Mouse (Mus musculus): ENCODE results near the gene Zfp811. TPM values are rescaled to one million over a fixed set of nuclear protein-coding genes. Genes with fewer than 3 reads are reported as not detected.

The Zfp811 gene
- polyA plus RNA-seq, 1 experiment from 2014 or later: 54.3 TPM

DNA sequence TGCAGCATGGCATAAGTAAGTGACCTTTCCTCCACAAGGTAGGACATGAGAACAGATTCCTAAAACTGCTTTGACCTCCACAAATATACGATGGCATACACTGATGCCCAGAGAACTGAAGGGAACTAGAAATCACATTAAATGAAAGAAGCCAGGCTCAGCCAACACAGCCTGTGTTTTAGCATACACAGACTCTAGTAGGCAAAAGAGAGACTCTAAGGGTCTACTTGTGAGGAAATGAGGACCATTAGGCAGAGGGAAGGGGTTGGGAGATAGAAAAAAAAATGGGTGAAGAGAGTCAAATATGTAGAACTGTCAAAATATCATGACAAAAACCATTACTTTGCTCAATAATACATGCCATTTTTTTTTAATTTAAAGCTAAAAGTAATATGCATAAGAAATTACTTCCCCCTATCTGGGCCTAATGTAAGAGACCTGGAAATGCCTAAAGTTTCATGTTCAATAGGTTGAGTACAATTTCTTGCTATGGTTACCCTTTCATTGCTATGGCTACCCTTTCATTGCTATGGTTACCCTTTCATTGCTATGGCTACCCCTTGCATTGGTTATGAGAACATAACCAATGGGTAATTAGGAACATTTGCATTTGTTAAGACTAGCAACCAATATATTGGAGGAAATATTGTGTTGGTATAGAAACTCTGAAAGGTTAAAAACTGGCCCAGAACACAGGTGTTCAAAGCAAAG, 6.5 kb upstream of the Zfp811 start:
- H3K4me2 ChIP-seq (ENCODE audit: low read length): no peak overlapping the region
- no peak overlapping the region for H3K9ac ChIP-seq (replicated peaks; ENCODE audit: low read length)
- no peak overlapping the region for H3K4me3 ChIP-seq (replicated peaks; ENCODE audit: low read depth, low read length)
- no peak for ATAC-seq (ENCODE audit: low FRiP score, low TSS enrichment)
- H3K27ac ChIP-seq (replicated peaks; ENCODE audit: low read depth, low read length): no peak overlapping the region
- WGBS: 97% methylated on average over 1 of the region's 1 CpGs
- H3K4me1 ChIP-seq (ENCODE audit: control insufficient read depth, insufficient read depth, low read length): 0 out of 2 replicates have a peak, but pooled peaks cover 2% of the 10 kb centered on the region
- no peaks in the 10 kb centered on the region for H3K27me3 ChIP-seq (ENCODE audit: control insufficient read depth, insufficient read depth, low read length)
- H3K9me3 ChIP-seq (ENCODE audit: control insufficient read depth, low read length): no peaks in the 10 kb centered on the region
- peak; percentile 42 for DNase-seq
- H3K36me3 ChIP-seq (ENCODE audit: control insufficient read depth, insufficient read depth, low read length): peaks cover 41% of the 10 kb centered on the region

GRCm38 (mm10) chr17:32814136-32814535, 4.4 kb upstream of the Zfp811 start:
- Histone ChIP-seq H3K27ac (replicated peaks; ENCODE audit: low read depth, low read length) (no peak overlapping the region), H3K4me3 (replicated peaks; ENCODE audit: low read depth, low read length) (no peak overlapping the region), H3K9me3 (ENCODE audit: control insufficient read depth, low read length) (no peaks in the 10 kb centered on the region), H3K4me2 (ENCODE audit: low read length) (no peak overlapping the region), H3K36me3 (ENCODE audit: control insufficient read depth, insufficient read depth, low read length) (peaks cover 23% of the 10 kb centered on the region), H3K9ac (replicated peaks; ENCODE audit: low read length) (no peak overlapping the region), H3K4me1 (ENCODE audit: control insufficient read depth, insufficient read depth, low read length) (peaks cover 2% of the 10 kb centered on the region; the same call in 1 of the 2 replicates), H3K27me3 (ENCODE audit: control insufficient read depth, insufficient read depth, low read length) (no peaks in the 10 kb centered on the region)
- ATAC-seq (ENCODE audit: low FRiP score, low TSS enrichment) (no peak), DNase-seq (no peak)
- 75% methylated on average over 7 of the region's 7 CpGs for WGBS

DNA sequence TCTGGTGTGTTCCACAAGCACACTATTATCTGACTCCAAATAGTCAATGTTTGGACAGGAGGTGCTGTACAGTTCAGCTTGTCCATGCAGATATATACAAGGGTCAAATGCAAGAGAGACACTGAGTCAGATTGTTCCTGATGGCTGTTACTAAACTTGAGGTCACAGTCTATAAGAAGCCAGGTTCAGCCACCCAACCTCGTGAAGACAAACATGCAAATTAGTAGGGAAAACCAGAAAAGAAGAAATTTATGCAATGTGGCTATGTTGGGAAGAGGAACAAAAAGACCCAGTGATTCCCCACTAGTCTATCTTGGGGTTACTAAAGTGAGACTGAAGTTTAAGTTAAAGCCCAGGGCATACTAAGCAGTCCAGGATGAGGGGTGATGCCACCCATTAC, 917 bp upstream of the Zfp811 start:
- H3K9me3 ChIP-seq (ENCODE audit: control insufficient read depth, low read length): no peaks in the 10 kb centered on the region
- no peak for ATAC-seq (ENCODE audit: low FRiP score, low TSS enrichment)
- no peaks in the 10 kb centered on the region for H3K27me3 ChIP-seq (ENCODE audit: control insufficient read depth, insufficient read depth, low read length)
- peak overlapping the region; percentile 95; the same call in 1 of the 2 replicates for H3K27ac ChIP-seq (replicated peaks; ENCODE audit: low read depth, low read length)
- peaks cover 5% of the 10 kb centered on the region; the same call in 1 of the 2 replicates for H3K36me3 ChIP-seq (ENCODE audit: control insufficient read depth, insufficient read depth, low read length)
- peak overlapping the region; percentile 70; the same call in 1 of the 2 replicates for H3K4me3 ChIP-seq (replicated peaks; ENCODE audit: low read depth, low read length)
- H3K4me1 ChIP-seq (ENCODE audit: control insufficient read depth, insufficient read depth, low read length): peaks cover 16% of the 10 kb centered on the region
- H3K4me2 ChIP-seq (ENCODE audit: low read length): peak overlapping the region; percentile 72
- H3K9ac ChIP-seq (replicated peaks; ENCODE audit: low read length): no peak overlapping the region; the same call in 1 of the 2 replicates
- no peak for DNase-seq
- 9% methylated on average over 1 of the region's 1 CpGs for WGBS

- ATAC-seq (ENCODE audit: low FRiP score, low TSS enrichment) (no peak), DNase-seq (peak; percentile 66)
- WGBS: 3% methylated on average over 8 of the region's 8 CpGs
- no peaks in the 10 kb centered on the region for H3K36me3 ChIP-seq (ENCODE audit: control insufficient read depth, insufficient read depth, low read length)
- peak overlapping the region; percentile 93 for H3K9ac ChIP-seq (replicated peaks; ENCODE audit: low read length)
- H3K4me1 ChIP-seq (ENCODE audit: control insufficient read depth, insufficient read depth, low read length): peaks cover 19% of the 10 kb centered on the region
- H3K27ac ChIP-seq (replicated peaks; ENCODE audit: low read depth, low read length): peak overlapping the region; percentile 95
- H3K4me3 ChIP-seq (replicated peaks; ENCODE audit: low read depth, low read length): peak overlapping the region; percentile 70
- no peaks in the 10 kb centered on the region for H3K9me3 ChIP-seq (ENCODE audit: control insufficient read depth, low read length)
- peak overlapping the region; percentile 72 for H3K4me2 ChIP-seq (ENCODE audit: low read length)
- no peaks in the 10 kb centered on the region for H3K27me3 ChIP-seq (ENCODE audit: control insufficient read depth, insufficient read depth, low read length)
Observed at GRCm38 (mm10) chr17:32808921-32809320, 810 bp downstream of the Zfp811 start.

GRCm38 (mm10) chr17:32789244-32789643, 20.5 kb downstream of the Zfp811 start:
- H3K9me3 ChIP-seq (ENCODE audit: control insufficient read depth, low read length): no peaks in the 10 kb centered on the region
- no peak overlapping the region for H3K9ac ChIP-seq (replicated peaks; ENCODE audit: low read length)
- ATAC-seq (ENCODE audit: low FRiP score, low TSS enrichment): no peak
- H3K27me3 ChIP-seq (ENCODE audit: control insufficient read depth, insufficient read depth, low read length): no peaks in the 10 kb centered on the region
- 76% methylated on average over 8 of the region's 8 CpGs for WGBS
- no peak overlapping the region for H3K4me2 ChIP-seq (ENCODE audit: low read length)
- no peak overlapping the region for H3K4me3 ChIP-seq (replicated peaks; ENCODE audit: low read depth, low read length)
- H3K4me1 ChIP-seq (ENCODE audit: control insufficient read depth, insufficient read depth, low read length): peaks cover 23% of the 10 kb centered on the region
- H3K36me3 ChIP-seq (ENCODE audit: control insufficient read depth, insufficient read depth, low read length): peaks cover 11% of the 10 kb centered on the region
- no peak for DNase-seq
- no peak overlapping the region for H3K27ac ChIP-seq (replicated peaks; ENCODE audit: low read depth, low read length)

DNA sequence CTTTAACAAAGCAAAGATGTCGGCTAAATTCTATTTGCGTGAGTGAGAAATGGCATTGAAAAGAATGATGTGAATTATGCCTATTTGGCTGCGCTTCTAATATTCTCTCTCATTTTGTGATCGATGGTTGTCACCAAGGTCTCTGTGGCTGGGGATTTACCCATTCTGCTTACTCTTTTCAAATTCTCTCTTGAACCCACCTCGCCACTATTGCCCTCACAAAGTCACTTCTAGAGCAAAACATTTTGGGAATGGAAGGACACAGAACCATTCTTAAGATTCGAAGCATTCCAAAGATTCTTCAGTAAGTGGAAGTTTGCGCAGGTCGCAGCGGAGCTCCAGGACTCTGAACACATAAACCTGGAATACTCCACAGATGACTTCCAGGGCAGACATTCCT, 21.2 kb downstream of the Zfp811 start:
- H3K36me3 ChIP-seq (ENCODE audit: control insufficient read depth, insufficient read depth, low read length): peaks cover 14% of the 10 kb centered on the region
- H3K4me2 ChIP-seq (ENCODE audit: low read length): peak overlapping the region; percentile 70
- peaks cover 23% of the 10 kb centered on the region for H3K4me1 ChIP-seq (ENCODE audit: control insufficient read depth, insufficient read depth, low read length)
- H3K27ac ChIP-seq (replicated peaks; ENCODE audit: low read depth, low read length): peak overlapping the region; percentile 93; the same call in 1 of the 2 replicates
- H3K4me3 ChIP-seq (replicated peaks; ENCODE audit: low read depth, low read length): peak overlapping the region; percentile 80
- H3K27me3 ChIP-seq (ENCODE audit: control insufficient read depth, insufficient read depth, low read length): no peaks in the 10 kb centered on the region
- WGBS: 12% methylated on average over 9 of the region's 9 CpGs
- ATAC-seq (ENCODE audit: low FRiP score, low TSS enrichment) (no peak), DNase-seq (no peak)
- H3K9me3 ChIP-seq (ENCODE audit: control insufficient read depth, low read length): no peaks in the 10 kb centered on the region
- peak overlapping the region; percentile 23; the same call in 1 of the 2 replicates for H3K9ac ChIP-seq (replicated peaks; ENCODE audit: low read length)

- peak within 1 kb of the TSS; percentile 80 for H3K4me3 ChIP-seq (replicated peaks; ENCODE audit: low read depth, low read length)
- H3K9me3 ChIP-seq (ENCODE audit: control insufficient read depth, low read length): no peaks in the 10 kb centered on the region; the same call in 1 of the 2 replicates
- 0% methylated on average over 22 of the region's 22 CpGs for WGBS
- DNase-seq (peak; percentile 94), ATAC-seq (ENCODE audit: low FRiP score, low TSS enrichment) (peak; percentile 96)
- H3K27ac ChIP-seq (replicated peaks; ENCODE audit: low read depth, low read length): peak within 1 kb of the TSS; percentile 93
- H3K27me3 ChIP-seq (ENCODE audit: control insufficient read depth, insufficient read depth, low read length): no peaks in the 10 kb centered on the region
- peaks cover 23% of the 10 kb centered on the region for H3K4me1 ChIP-seq (ENCODE audit: control insufficient read depth, insufficient read depth, low read length)
- peaks cover 18% of the 10 kb centered on the region for H3K36me3 ChIP-seq (ENCODE audit: control insufficient read depth, insufficient read depth, low read length)
- H3K9ac ChIP-seq (replicated peaks; ENCODE audit: low read length): peak within 1 kb of the TSS; percentile 87
- peak within 1 kb of the TSS; percentile 70 for H3K4me2 ChIP-seq (ENCODE audit: low read length)
Observed at GRCm38 (mm10) chr17:32788094-32788559, 21.6 kb downstream of the Zfp811 start, which contains the start of gene Zfp871. Zfp871 (minus strand) TSS chr17:32788287.

- DNase-seq (peak; percentile 62), ATAC-seq (ENCODE audit: low FRiP score, low TSS enrichment) (peak; percentile 88)
- Histone ChIP-seq H3K27me3 (ENCODE audit: control insufficient read depth, insufficient read depth, low read length) (no peaks in the 10 kb centered on the region), H3K36me3 (ENCODE audit: control insufficient read depth, insufficient read depth, low read length) (peaks cover 18% of the 10 kb centered on the region), H3K4me2 (ENCODE audit: low read length) (peak overlapping the region; percentile 70), H3K9me3 (ENCODE audit: control insufficient read depth, low read length) (no peaks in the 10 kb centered on the region; the same call in 1 of the 2 replicates), H3K4me1 (ENCODE audit: control insufficient read depth, insufficient read depth, low read length) (peaks cover 23% of the 10 kb centered on the region), H3K27ac (replicated peaks; ENCODE audit: low read depth, low read length) (peak overlapping the region; percentile 93), H3K9ac (replicated peaks; ENCODE audit: low read length) (peak overlapping the region; percentile 87), H3K4me3 (replicated peaks; ENCODE audit: low read depth, low read length) (peak overlapping the region; percentile 80)
- under 1% methylated on average over 30 of the region's 31 CpGs for WGBS
Observed at GRCm38 (mm10) chr17:32787436-32788093, 22.2 kb downstream of the Zfp811 start.
